Mouse (Mus musculus): ENCODE data around the gene Abca12. TPM values are rescaled to one million over a fixed set of nuclear protein-coding genes. Genes with fewer than 3 reads are reported as not detected.

Gene Abca12
- polyA plus RNA-seq, 1 experiment from 2014 or later = not detected

DNA sequence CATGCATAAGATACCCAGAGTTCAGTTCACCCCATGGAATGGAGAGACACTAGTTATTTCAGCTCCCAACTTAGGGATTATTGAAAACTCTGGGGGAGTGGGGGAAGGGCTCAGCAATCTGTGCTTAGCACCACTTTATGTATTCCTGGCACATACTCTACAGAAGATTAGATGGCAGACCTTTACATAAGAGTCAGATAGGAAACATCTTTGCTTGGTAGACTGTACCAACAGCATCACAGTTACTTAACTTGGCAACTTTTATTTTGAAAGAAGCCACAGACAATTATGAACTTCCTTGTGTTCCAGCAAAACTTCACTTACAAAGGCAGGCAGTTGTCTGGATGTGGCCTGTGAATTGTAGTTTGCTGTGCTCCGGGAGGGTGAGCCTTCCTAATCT lies 46.9 kb downstream of the Abca12 start:
- DNase-seq (ENCODE audit: low spot score) (no peak), ATAC-seq (replicated peaks; ENCODE audit: low FRiP score) (no peak)
- Histone ChIP-seq H3K9ac (ENCODE audit: low read depth, low read length) (no peak overlapping the region), H3K36me3 (ENCODE audit: control insufficient read depth, insufficient read depth, low read length) (no peaks in the 10 kb centered on the region), H3K4me2 (no peak overlapping the region), H3K4me1 (replicated peaks; ENCODE audit: control insufficient read depth, insufficient read depth, low read length) (no peaks in the 10 kb centered on the region), H3K27ac (ENCODE audit: low read depth, low read length) (no peak overlapping the region), H3K9me3 (ENCODE audit: control insufficient read depth, low read length) (no peaks in the 10 kb centered on the region), H3K27me3 (replicated peaks; ENCODE audit: control insufficient read depth, insufficient read depth, low read length) (no peaks in the 10 kb centered on the region), H3K4me3 (ENCODE audit: low read depth, low read length) (no peak overlapping the region)
- WGBS = 71% methylated on average over 1 of the region's 1 CpGs

DNA sequence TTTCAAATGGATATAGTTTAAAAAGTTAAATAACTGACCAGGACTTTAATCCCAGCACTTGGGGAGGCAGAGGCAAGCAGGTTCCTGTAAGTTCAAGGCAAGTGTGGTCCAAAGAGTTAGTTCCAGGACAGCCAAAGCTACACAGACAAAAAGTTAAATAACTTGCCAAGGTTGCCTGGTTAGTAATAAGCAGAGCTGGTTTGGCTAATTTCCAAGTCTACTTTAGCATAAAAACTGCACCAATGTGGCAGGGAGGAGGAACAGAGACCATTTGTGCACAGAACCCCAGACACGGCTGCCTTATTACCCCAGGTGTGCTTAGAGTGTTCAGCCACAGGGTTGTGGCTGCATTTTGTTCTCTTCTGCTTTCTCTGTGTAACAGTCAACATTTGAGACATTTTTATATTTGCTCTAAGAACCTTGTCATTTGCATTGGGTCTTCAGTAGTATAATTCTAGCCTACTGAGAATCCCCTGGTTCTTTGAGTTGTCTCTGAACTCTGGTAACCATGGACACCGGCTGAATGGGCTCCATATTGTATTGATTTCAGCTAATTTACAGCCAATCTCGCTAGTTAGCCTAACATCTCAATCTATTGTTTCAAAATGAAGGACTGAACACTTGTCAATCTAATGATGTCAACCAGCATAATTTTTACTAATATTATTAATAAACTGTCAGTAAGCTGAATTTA lies 71.7 kb downstream of the Abca12 start:
- Histone ChIP-seq H3K9ac (ENCODE audit: low read depth, low read length) (no peak overlapping the region), H3K36me3 (ENCODE audit: control insufficient read depth, insufficient read depth, low read length) (no peaks in the 10 kb centered on the region), H3K9me3 (ENCODE audit: control insufficient read depth, low read length) (no peaks in the 10 kb centered on the region), H3K27ac (ENCODE audit: low read depth, low read length) (no peak overlapping the region), H3K27me3 (replicated peaks; ENCODE audit: control insufficient read depth, insufficient read depth, low read length) (no peaks in the 10 kb centered on the region), H3K4me1 (replicated peaks; ENCODE audit: control insufficient read depth, insufficient read depth, low read length) (no peaks in the 10 kb centered on the region), H3K4me3 (ENCODE audit: low read depth, low read length) (no peak overlapping the region), H3K4me2 (no peak overlapping the region)
- DNase-seq (ENCODE audit: low spot score) (no peak), ATAC-seq (replicated peaks; ENCODE audit: low FRiP score) (no peak)
- WGBS = 78% methylated on average over 3 of the region's 3 CpGs

DNA sequence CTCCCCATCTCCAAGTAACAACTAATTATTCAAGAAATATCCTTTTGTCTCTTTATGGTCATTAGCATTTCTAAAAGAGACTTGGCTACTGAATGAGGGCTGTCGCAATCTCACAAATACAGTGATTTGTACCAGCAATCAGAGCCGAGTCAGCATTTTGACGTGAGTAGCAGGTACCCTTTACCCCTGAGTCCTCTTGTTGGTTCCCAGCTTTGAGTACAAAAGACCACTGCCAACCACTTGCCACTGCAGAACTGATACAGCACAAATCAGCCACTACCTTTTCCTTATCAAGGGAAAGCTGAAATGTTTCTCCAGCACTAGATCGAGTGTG lies 72.5 kb downstream of the Abca12 start:
- no peaks in the 10 kb centered on the region for H3K27me3 ChIP-seq (replicated peaks; ENCODE audit: control insufficient read depth, insufficient read depth, low read length)
- ATAC-seq (replicated peaks; ENCODE audit: low FRiP score) (no peak), DNase-seq (ENCODE audit: low spot score) (no peak)
- H3K9ac ChIP-seq (ENCODE audit: low read depth, low read length) = no peak overlapping the region
- no peaks in the 10 kb centered on the region for H3K9me3 ChIP-seq (ENCODE audit: control insufficient read depth, low read length)
- WGBS = 76% methylated on average over 4 of the region's 4 CpGs
- no peak overlapping the region for H3K27ac ChIP-seq (ENCODE audit: low read depth, low read length)
- H3K4me1 ChIP-seq (replicated peaks; ENCODE audit: control insufficient read depth, insufficient read depth, low read length) = no peaks in the 10 kb centered on the region
- H3K4me2 ChIP-seq = no peak overlapping the region
- H3K36me3 ChIP-seq (ENCODE audit: control insufficient read depth, insufficient read depth, low read length) = no peaks in the 10 kb centered on the region
- no peak overlapping the region for H3K4me3 ChIP-seq (ENCODE audit: low read depth, low read length)

DNA sequence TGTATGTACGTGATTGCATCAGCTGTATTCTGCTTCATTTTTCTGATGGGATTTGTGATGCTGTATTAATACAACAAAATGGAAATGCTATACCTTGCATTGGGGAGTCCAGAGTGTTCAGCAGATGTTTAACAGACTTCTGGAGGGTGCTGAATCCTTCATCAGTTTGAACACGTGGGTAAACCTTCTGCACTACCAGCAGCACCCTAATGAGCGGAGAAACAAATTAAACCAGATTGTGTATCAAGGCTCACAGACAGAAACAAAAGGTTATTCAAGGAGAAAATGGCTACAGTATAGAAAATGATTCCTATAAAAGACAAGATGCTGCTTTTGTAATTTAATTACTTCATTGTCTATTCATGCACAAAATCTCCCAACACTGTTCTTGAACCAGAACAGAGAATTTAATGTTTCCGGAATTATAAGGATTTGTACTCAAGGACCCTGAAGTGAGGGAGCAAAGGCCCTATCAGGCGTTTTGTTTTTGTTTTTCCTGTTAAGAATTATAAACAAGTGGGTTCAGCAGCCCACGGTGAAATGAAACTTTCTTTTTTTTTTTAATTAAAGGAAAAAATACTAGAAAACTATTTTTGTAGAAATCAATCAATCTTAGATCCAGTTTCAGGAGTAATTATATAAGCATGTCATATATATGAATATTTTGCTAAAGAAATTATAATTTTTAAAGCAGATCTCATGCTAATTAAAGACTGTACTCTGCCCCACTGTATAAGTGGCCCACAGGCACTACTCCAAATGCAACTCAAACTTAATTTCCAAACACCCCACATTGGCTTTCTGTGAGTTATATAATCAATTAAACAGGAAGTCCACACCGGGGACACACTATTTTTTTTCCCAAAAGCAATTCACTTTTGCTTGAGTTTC lies 73.1 kb downstream of the Abca12 start:
- no peak overlapping the region for H3K4me2 ChIP-seq
- no peaks in the 10 kb centered on the region for H3K4me1 ChIP-seq (replicated peaks; ENCODE audit: control insufficient read depth, insufficient read depth, low read length)
- DNase-seq (ENCODE audit: low spot score) (no peak), ATAC-seq (replicated peaks; ENCODE audit: low FRiP score) (no peak)
- no peaks in the 10 kb centered on the region for H3K9me3 ChIP-seq (ENCODE audit: control insufficient read depth, low read length)
- no peak overlapping the region for H3K9ac ChIP-seq (ENCODE audit: low read depth, low read length)
- H3K4me3 ChIP-seq (ENCODE audit: low read depth, low read length) = no peak overlapping the region
- 75% methylated on average over 7 of the region's 7 CpGs for WGBS
- H3K36me3 ChIP-seq (ENCODE audit: control insufficient read depth, insufficient read depth, low read length) = no peaks in the 10 kb centered on the region
- no peaks in the 10 kb centered on the region for H3K27me3 ChIP-seq (replicated peaks; ENCODE audit: control insufficient read depth, insufficient read depth, low read length)
- no peak overlapping the region for H3K27ac ChIP-seq (ENCODE audit: low read depth, low read length)

DNA sequence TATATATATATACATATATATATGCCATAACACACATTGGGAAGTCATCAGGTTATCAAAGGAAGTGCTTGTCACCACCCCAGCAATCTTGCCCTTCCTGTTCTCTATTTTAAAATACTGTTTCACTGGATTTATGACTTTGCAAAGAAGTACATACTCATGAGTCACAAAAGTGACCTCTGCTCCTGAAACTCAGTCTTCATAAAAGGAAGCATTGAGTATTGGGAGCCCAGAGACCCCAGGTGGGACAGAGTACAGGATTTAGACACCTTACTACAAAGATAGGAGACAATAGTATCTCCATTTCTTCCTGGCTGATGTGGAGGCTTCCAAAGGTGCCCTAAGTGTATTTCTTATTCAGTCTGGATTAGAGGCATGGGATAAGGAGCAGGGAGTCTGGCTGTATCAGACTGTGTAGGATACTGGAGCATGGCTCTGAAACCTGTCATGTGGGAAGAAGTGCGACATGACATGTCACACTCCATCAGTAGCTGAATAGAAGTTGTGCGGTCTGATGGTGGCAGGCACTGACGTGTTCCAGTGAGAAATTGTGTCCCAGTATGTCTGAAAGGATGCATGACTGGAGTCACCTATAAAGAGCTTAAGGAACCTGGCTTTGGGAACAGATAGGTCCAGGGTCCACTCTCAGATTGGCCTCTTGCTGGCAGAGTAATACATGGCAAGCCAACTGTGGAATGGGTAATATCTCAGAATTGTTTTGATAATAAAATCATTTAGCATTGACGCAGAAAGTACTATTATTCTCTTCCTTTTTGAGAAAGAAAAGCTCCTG lies 76.0 kb downstream of the Abca12 start:
- WGBS = 76% methylated on average over 4 of the region's 4 CpGs
- H3K4me3 ChIP-seq (ENCODE audit: low read depth, low read length) = no peak overlapping the region
- no peak for ATAC-seq (replicated peaks; ENCODE audit: low FRiP score)
- H3K9me3 ChIP-seq (ENCODE audit: control insufficient read depth, low read length) = no peaks in the 10 kb centered on the region
- H3K9ac ChIP-seq (ENCODE audit: low read depth, low read length) = no peak overlapping the region
- no peak overlapping the region for H3K27ac ChIP-seq (ENCODE audit: low read depth, low read length)
- no peak overlapping the region for H3K4me2 ChIP-seq
- no peaks in the 10 kb centered on the region for H3K4me1 ChIP-seq (replicated peaks; ENCODE audit: control insufficient read depth, insufficient read depth, low read length)
- no peaks in the 10 kb centered on the region for H3K27me3 ChIP-seq (replicated peaks; ENCODE audit: control insufficient read depth, insufficient read depth, low read length)
- H3K36me3 ChIP-seq (ENCODE audit: control insufficient read depth, insufficient read depth, low read length) = no peaks in the 10 kb centered on the region
- no peak for DNase-seq (ENCODE audit: low spot score)

DNA sequence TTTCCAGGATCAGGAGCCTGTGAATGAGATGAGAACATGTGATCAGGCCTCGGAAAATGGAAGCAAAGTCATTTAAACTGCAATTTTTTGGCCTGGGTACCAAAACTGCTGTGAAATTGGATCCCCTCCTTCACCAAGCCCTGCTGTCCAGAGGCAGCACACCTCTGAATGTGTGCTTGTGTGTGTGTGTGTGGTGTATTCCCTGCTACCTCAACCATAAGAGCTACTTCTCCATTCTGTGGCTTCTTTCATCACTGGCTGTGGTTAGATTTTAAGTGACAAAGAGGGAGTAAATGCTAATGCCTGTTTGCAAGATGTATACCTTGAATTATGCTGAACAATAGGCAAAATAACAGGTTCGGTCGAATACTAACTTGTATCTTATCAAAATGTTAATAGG lies 84.4 kb downstream of the Abca12 start:
- Histone ChIP-seq H3K9ac (ENCODE audit: low read depth, low read length) (no peak overlapping the region), H3K27ac (ENCODE audit: low read depth, low read length) (no peak overlapping the region), H3K27me3 (replicated peaks; ENCODE audit: control insufficient read depth, insufficient read depth, low read length) (no peaks in the 10 kb centered on the region), H3K4me3 (ENCODE audit: low read depth, low read length) (no peak overlapping the region), H3K4me2 (no peak overlapping the region), H3K36me3 (ENCODE audit: control insufficient read depth, insufficient read depth, low read length) (no peaks in the 10 kb centered on the region), H3K4me1 (replicated peaks; ENCODE audit: control insufficient read depth, insufficient read depth, low read length) (no peaks in the 10 kb centered on the region), H3K9me3 (ENCODE audit: control insufficient read depth, low read length) (no peaks in the 10 kb centered on the region)
- no peak for ATAC-seq (replicated peaks; ENCODE audit: low FRiP score)
- WGBS = 81% methylated on average over 3 of the region's 3 CpGs
- no peak for DNase-seq (ENCODE audit: low spot score)

DNA sequence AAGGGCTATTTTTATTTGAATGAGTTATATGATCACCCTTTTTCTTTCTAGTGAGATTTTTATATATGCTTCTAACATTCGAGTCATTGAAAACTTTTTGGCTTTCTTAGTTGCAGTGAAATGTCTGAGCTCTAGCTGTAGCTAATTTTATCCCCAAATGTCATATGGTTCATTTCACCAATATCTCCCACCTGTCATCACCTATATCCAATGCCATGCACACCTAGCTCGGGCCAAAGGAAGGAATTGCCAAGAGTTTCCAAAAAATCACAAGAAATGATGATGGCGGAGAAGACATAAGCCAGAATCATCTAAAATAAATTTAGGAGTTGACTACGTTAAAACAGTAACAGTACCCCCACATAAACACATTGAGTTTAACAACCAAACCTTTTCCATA lies 102.5 kb downstream of the Abca12 start:
- Histone ChIP-seq H3K27ac (ENCODE audit: low read depth, low read length) (no peak overlapping the region), H3K9ac (ENCODE audit: low read depth, low read length) (no peak overlapping the region), H3K4me2 (no peak overlapping the region), H3K4me1 (replicated peaks; ENCODE audit: control insufficient read depth, insufficient read depth, low read length) (no peaks in the 10 kb centered on the region), H3K27me3 (replicated peaks; ENCODE audit: control insufficient read depth, insufficient read depth, low read length) (no peaks in the 10 kb centered on the region), H3K9me3 (ENCODE audit: control insufficient read depth, low read length) (no peaks in the 10 kb centered on the region), H3K4me3 (ENCODE audit: low read depth, low read length) (no peak overlapping the region), H3K36me3 (ENCODE audit: control insufficient read depth, insufficient read depth, low read length) (no peaks in the 10 kb centered on the region)
- WGBS = 83% methylated on average over 4 of the region's 4 CpGs
- no peak for ATAC-seq (replicated peaks; ENCODE audit: low FRiP score)
- no peak for DNase-seq (ENCODE audit: low spot score)

DNA sequence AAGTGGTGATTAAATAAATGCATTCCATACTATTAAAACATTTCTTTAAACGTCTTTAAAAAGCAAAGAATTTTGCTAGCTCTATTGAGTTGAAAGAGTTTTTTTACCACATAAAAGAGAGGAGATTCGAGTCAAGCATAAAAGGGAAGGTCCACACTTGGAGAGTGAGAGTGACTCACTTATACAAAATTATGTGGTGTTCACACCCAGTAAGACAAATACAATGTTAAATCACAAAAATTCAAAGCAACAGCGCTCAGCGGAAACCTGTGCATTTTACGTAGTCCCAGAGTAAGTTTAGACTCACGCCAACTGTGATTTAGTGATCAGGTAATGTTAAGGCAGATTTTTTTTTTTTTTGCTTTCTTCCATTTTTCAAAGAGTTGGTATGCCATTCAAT lies 104.1 kb downstream of the Abca12 start:
- WGBS = 81% methylated on average over 6 of the region's 6 CpGs
- ATAC-seq (replicated peaks; ENCODE audit: low FRiP score) = no peak
- DNase-seq (ENCODE audit: low spot score) = no peak

More for the DNA sequence above, 104.1 kb downstream of the Abca12 start:
- H3K27ac ChIP-seq (ENCODE audit: low read depth, low read length) = no peak overlapping the region
- no peaks in the 10 kb centered on the region for H3K36me3 ChIP-seq (ENCODE audit: control insufficient read depth, insufficient read depth, low read length)
- H3K27me3 ChIP-seq (replicated peaks; ENCODE audit: control insufficient read depth, insufficient read depth, low read length) = no peaks in the 10 kb centered on the region
- H3K4me1 ChIP-seq (replicated peaks; ENCODE audit: control insufficient read depth, insufficient read depth, low read length) = no peaks in the 10 kb centered on the region
- H3K4me3 ChIP-seq (ENCODE audit: low read depth, low read length) = no peak overlapping the region
- no peaks in the 10 kb centered on the region for H3K9me3 ChIP-seq (ENCODE audit: control insufficient read depth, low read length)
- H3K4me2 ChIP-seq = no peak overlapping the region
- no peak overlapping the region for H3K9ac ChIP-seq (ENCODE audit: low read depth, low read length)
